Mouse (Mus musculus) hindbrain, embryonic 16.5 days (tissue): Measurements from ENCODE around the gene Prima1. TPM values are rescaled to one million over a fixed set of nuclear protein-coding genes. Genes with fewer than 3 reads are reported as not detected.

Experiments
- ATAC-seq: fragments of 200-750 bp; cut with Nextera tagmentation; 2 replicates; pipeline ENCODE4 v1.8.0; 2017; ENCODE audit warnings: moderate TSS enrichment, moderate library complexity
- H3K27ac ChIP-seq: fragments of 300-500 bp; sonication (generic); 2 replicates; pipeline ENCODE4 v1.5.1; 2014; ENCODE audit warnings: low read depth, mild to moderate bottlenecking, control low read depth, low read length, moderate library complexity
- H3K27me3 ChIP-seq: fragments of 300-500 bp; sonication (generic); replicated peaks from 2 replicates; pipeline ENCODE4 v1.6.1; 2014; ENCODE audit warnings: low read length; ENCODE audit not compliant: control insufficient read depth, insufficient read depth
- H3K36me3 ChIP-seq: fragments of 300-500 bp; sonication (generic); 2 replicates; pipeline ENCODE4 v1.6.1; 2014; ENCODE audit warnings: mild to moderate bottlenecking, low read length, moderate library complexity, mixed read lengths; ENCODE audit not compliant: control insufficient read depth, insufficient read depth
- H3K4me1 ChIP-seq: fragments of 300-500 bp; sonication (generic); 2 replicates; pipeline ENCODE4 v1.6.1; 2014; ENCODE audit warnings: low read depth, low read length; ENCODE audit not compliant: control insufficient read depth, insufficient read depth
- H3K4me2 ChIP-seq: fragments of 300-500 bp; sonication (generic); 2 replicates; pipeline ENCODE4 v1.6.1; 2014; ENCODE audit warnings: mild to moderate bottlenecking, low read length, control low read depth, moderate library complexity
- H3K4me3 ChIP-seq: fragments of 300-500 bp; sonication (generic); 2 replicates; pipeline ENCODE4 v1.5.1; 2014; ENCODE audit warnings: mild to moderate bottlenecking, low read length, control low read depth, moderate library complexity
- H3K9ac ChIP-seq: fragments of 300-500 bp; sonication (generic); 2 replicates; pipeline ENCODE4 v1.6.1; 2014; ENCODE audit warnings: low read depth, mild to moderate bottlenecking, control low read depth, low read length, moderate library complexity
- H3K9me3 ChIP-seq: fragments of 300-500 bp; sonication (generic); 2 replicates; pipeline ENCODE4 v1.6.1; 2014; ENCODE audit warnings: mild to moderate bottlenecking, low read length, moderate library complexity; ENCODE audit not compliant: control insufficient read depth
- WGBS: fragments of 180-500 bp; shearing (Covaris S2); extraction: QIAGEN DNeasy Blood & Tissue Kit; methylation state at CpG from one replicate; pipeline ENCODE4 v1.1.7; 2014; 5-methylcytosine and 5-hydroxymethylcytosine counted together
- polyA plus RNA-seq: library from polyadenylated mRNA; unstranded; fragments of >200 nt; fragmentation: Nextera tagmentation; extraction: Ambion mirVana; gene quantifications from 2 replicates; pipeline ENCODE4 v1.2.1, GENCODE M21; 2015

The Prima1 gene
- polyA plus RNA-seq, 1 experiment from 2014 or later, result 0.59 TPM

GRCm38 (mm10) chr12:103238924-103239460, 3.0 kb downstream of the Prima1 start:
- H3K9me3 ChIP-seq, result no peaks in the 10 kb centered on the region
- H3K27ac ChIP-seq, result no peak overlapping the region
- no peak for ATAC-seq
- no peak overlapping the region for H3K4me3 ChIP-seq
- H3K4me1 ChIP-seq, result peaks cover 7% of the 10 kb centered on the region
- H3K9ac ChIP-seq, result no peak overlapping the region
- H3K4me2 ChIP-seq, result no peak overlapping the region
- H3K36me3 ChIP-seq, result no peaks in the 10 kb centered on the region
- 65% methylated on average over 7 of the region's 7 CpGs for WGBS
- H3K27me3 ChIP-seq, result peaks cover 2% of the 10 kb centered on the region; the same call in 1 of the 2 replicates

- no peak overlapping the region for H3K4me2 ChIP-seq
- no peaks in the 10 kb centered on the region for H3K27me3 ChIP-seq
- no peak overlapping the region for H3K27ac ChIP-seq
- H3K4me1 ChIP-seq, result no peaks in the 10 kb centered on the region
- no peak overlapping the region for H3K9ac ChIP-seq
- no peak for ATAC-seq
- no peak overlapping the region for H3K4me3 ChIP-seq
- no peaks in the 10 kb centered on the region for H3K9me3 ChIP-seq
- no peaks in the 10 kb centered on the region for H3K36me3 ChIP-seq
- WGBS, result 67% methylated on average over 2 of the region's 2 CpGs
Observed at GRCm38 (mm10) chr12:103235856-103236255, 6.1 kb downstream of the Prima1 start.

GRCm38 (mm10) chr12:103235251-103235650, 6.7 kb downstream of the Prima1 start:
- WGBS, result 67% methylated on average over 10 of the region's 10 CpGs

GRCm38 (mm10) chr12:103229058-103229457, 12.9 kb downstream of the Prima1 start:
- no peaks in the 10 kb centered on the region for H3K27me3 ChIP-seq
- H3K27ac ChIP-seq, result no peak overlapping the region
- H3K4me1 ChIP-seq, result no peaks in the 10 kb centered on the region
- H3K9me3 ChIP-seq, result no peaks in the 10 kb centered on the region
- H3K36me3 ChIP-seq, result no peaks in the 10 kb centered on the region
- no peak overlapping the region for H3K9ac ChIP-seq
- no peak overlapping the region for H3K4me3 ChIP-seq
- H3K4me2 ChIP-seq, result no peak overlapping the region
- 84% methylated on average over 4 of the region's 4 CpGs for WGBS
- ATAC-seq, result no peak

More at GRCm38 (mm10) chr12:103235251-103235650, 6.7 kb downstream of the Prima1 start:
- Histone ChIP-seq H3K27me3 (no peaks in the 10 kb centered on the region), H3K9me3 (no peaks in the 10 kb centered on the region), H3K4me1 (no peaks in the 10 kb centered on the region), H3K27ac (no peak overlapping the region), H3K4me2 (no peak overlapping the region), H3K4me3 (no peak overlapping the region), H3K36me3 (no peaks in the 10 kb centered on the region), H3K9ac (no peak overlapping the region)
- ATAC-seq, result no peak

GRCm38 (mm10) chr12:103226121-103226520, 15.8 kb downstream of the Prima1 start:
- no peak overlapping the region for H3K4me2 ChIP-seq
- H3K27ac ChIP-seq, result no peak overlapping the region
- H3K9ac ChIP-seq, result no peak overlapping the region
- no peak for ATAC-seq
- no peaks in the 10 kb centered on the region for H3K4me1 ChIP-seq
- WGBS, result 85% methylated on average over 4 of the region's 4 CpGs
- no peaks in the 10 kb centered on the region for H3K27me3 ChIP-seq
- H3K4me3 ChIP-seq, result no peak overlapping the region
- no peaks in the 10 kb centered on the region for H3K9me3 ChIP-seq
- no peaks in the 10 kb centered on the region for H3K36me3 ChIP-seq

- ATAC-seq, result no peak
- no peak overlapping the region for H3K9ac ChIP-seq
- no peaks in the 10 kb centered on the region for H3K27me3 ChIP-seq
- no peaks in the 10 kb centered on the region for H3K36me3 ChIP-seq
- WGBS, result 81% methylated on average over 9 of the region's 9 CpGs
- H3K4me3 ChIP-seq, result no peak overlapping the region
- H3K27ac ChIP-seq, result no peak overlapping the region
- no peaks in the 10 kb centered on the region for H3K4me1 ChIP-seq
- no peaks in the 10 kb centered on the region for H3K9me3 ChIP-seq
- no peak overlapping the region for H3K4me2 ChIP-seq
Observed at GRCm38 (mm10) chr12:103223671-103224070, 18.3 kb downstream of the Prima1 start.

GRCm38 (mm10) chr12:103215877-103216610, 25.9 kb downstream of the Prima1 start:
- Histone ChIP-seq H3K36me3 (no peaks in the 10 kb centered on the region), H3K9ac (no peak overlapping the region), H3K4me2 (no peak overlapping the region), H3K4me3 (no peak overlapping the region), H3K27ac (no peak overlapping the region), H3K27me3 (no peaks in the 10 kb centered on the region), H3K9me3 (no peaks in the 10 kb centered on the region), H3K4me1 (peaks cover 12% of the 10 kb centered on the region)
- ATAC-seq, result no peak
- WGBS, result 66% methylated on average over 6 of the region's 6 CpGs

GRCm38 (mm10) chr12:103214797-103215196, 27.2 kb downstream of the Prima1 start:
- Histone ChIP-seq H3K27ac (no peak overlapping the region), H3K4me1 (peaks cover 12% of the 10 kb centered on the region), H3K36me3 (no peaks in the 10 kb centered on the region), H3K4me2 (no peak overlapping the region), H3K27me3 (no peaks in the 10 kb centered on the region), H3K9ac (no peak overlapping the region), H3K9me3 (no peaks in the 10 kb centered on the region), H3K4me3 (no peak overlapping the region)
- WGBS, result 92% methylated on average over 2 of the region's 2 CpGs
- ATAC-seq, result peak; percentile 26

GRCm38 (mm10) chr12:103214270-103214669, 27.7 kb downstream of the Prima1 start:
- no peak overlapping the region for H3K4me3 ChIP-seq
- peaks cover 12% of the 10 kb centered on the region for H3K4me1 ChIP-seq
- no peak overlapping the region for H3K4me2 ChIP-seq
- H3K9me3 ChIP-seq, result no peaks in the 10 kb centered on the region
- no peaks in the 10 kb centered on the region for H3K36me3 ChIP-seq
- no peak overlapping the region for H3K27ac ChIP-seq
- no peak overlapping the region for H3K9ac ChIP-seq
- WGBS, result 20% methylated on average over 10 of the region's 10 CpGs
- no peaks in the 10 kb centered on the region for H3K27me3 ChIP-seq
- peak; percentile 77 for ATAC-seq
